ENCODE assay signal across 10 mouse cellular contexts in genomic region chr15:80075733-80076337, GRCm38 (mm10). TPM values are rescaled to one million over a fixed set of nuclear protein-coding genes. Genes with fewer than 3 reads are reported as not detected.
A peak's percentile ranks its signal among the peaks of the same experiment; 100 is the strongest.
DNase-seq lines count a peak whose midpoint lies in the region; ATAC-seq and TF ChIP-seq lines count a peak whose summit lies in the region.
"Had no signal": no experiment of that assay in that cellular context is flagged by ENCODE, and none has a peak within 500 bp of the region (broad histone marks: within the 10 kb centered on the region; RNA-seq: fewer than 3 reads in every experiment).

No protein-coding gene starts in this region.

- TF ChIP-seq CTCF in hindbrain, postnatal 0 days (IDR thresholded peaks at IDR 0.05; ENCODE audit: low read depth), result no peak

- H3K4me1 ChIP-seq in hindbrain, postnatal 0 days (ENCODE audit: insufficient read depth, low read length), result no peaks in the 10 kb centered on the region
- peaks cover 9% of the 10 kb centered on the region for H3K4me1 ChIP-seq in hindbrain, embryonic 16.5 days (ENCODE audit: control insufficient read depth, insufficient read depth, low read depth, low read length)
- peaks cover 34% of the 10 kb centered on the region for H3K4me1 ChIP-seq in embryonic facial prominence, embryonic 15.5 days

- DNase-seq in hindbrain, postnatal 0 days (ENCODE audit: low spot score), result no peak
- peak; percentile 78 for DNase-seq in MEL-GATA-1-ER (ENCODE audit: extremely low read depth, low read depth)
- DNase-seq in cerebellum, adult 11 months, result no peak
- DNase-seq in right cerebral cortex, postnatal 10 days (ENCODE audit: low spot score in 2 of 2), result no peak
- no peak for DNase-seq in thymus, postnatal 10 days (ENCODE audit: low spot score in 2 of 2)
- DNase-seq: kidney, postnatal 14 days had no signal

- peaks cover 35% of the 10 kb centered on the region for H3K36me3 ChIP-seq in hindbrain, postnatal 0 days (ENCODE audit: insufficient read depth, low read length)
- H3K36me3 ChIP-seq in hindbrain, embryonic 16.5 days (ENCODE audit: control insufficient read depth, insufficient read depth, low read length), result peaks cover 37% of the 10 kb centered on the region
- peaks cover 39% of the 10 kb centered on the region for H3K36me3 ChIP-seq in embryonic facial prominence, embryonic 15.5 days

- H3K4me3 ChIP-seq in hindbrain, postnatal 0 days (ENCODE audit: low read length), result no peak overlapping the region
- no peak overlapping the region for H3K4me3 ChIP-seq in hindbrain, embryonic 16.5 days (ENCODE audit: low read length)
- no peak overlapping the region for H3K4me3 ChIP-seq in embryonic facial prominence, embryonic 15.5 days (replicated peaks)

- no peaks in the 10 kb centered on the region for H3K9me3 ChIP-seq in hindbrain, postnatal 0 days (ENCODE audit: low read length)
- no peaks in the 10 kb centered on the region for H3K9me3 ChIP-seq in hindbrain, embryonic 16.5 days (ENCODE audit: control insufficient read depth, low read length)
- no peaks in the 10 kb centered on the region for H3K9me3 ChIP-seq in embryonic facial prominence, embryonic 15.5 days (replicated peaks)

- ATAC-seq in hindbrain, postnatal 0 days, result no peak
- ATAC-seq in hindbrain, embryonic 16.5 days, result no peak
- ATAC-seq in embryonic facial prominence, embryonic 15.5 days (ENCODE audit: insufficient number of reproducible peaks, low FRiP score, low TSS enrichment, low read depth), result peak; percentile 36; the same call in 1 of the 2 replicates
- ATAC-seq in megakaryocyte progenitor cell, adult 5-6 weeks (replicated peaks; ENCODE audit: poor library complexity), result peak; percentile 6

- peak overlapping the region; percentile 17; the same call in 1 of the 2 replicates for H3K9ac ChIP-seq in hindbrain, postnatal 0 days (replicated peaks; ENCODE audit: low read length)
- no peak overlapping the region for H3K9ac ChIP-seq in hindbrain, embryonic 16.5 days (ENCODE audit: low read depth, low read length)
- H3K9ac ChIP-seq in embryonic facial prominence, embryonic 15.5 days, result no peak overlapping the region

- H3K4me2 ChIP-seq in hindbrain, postnatal 0 days (ENCODE audit: low read depth, low read length), result no peak overlapping the region
- H3K4me2 ChIP-seq in hindbrain, embryonic 16.5 days (ENCODE audit: low read length), result no peak overlapping the region
- H3K4me2 ChIP-seq in embryonic facial prominence, embryonic 15.5 days (replicated peaks), result no peak overlapping the region

- 30% methylated on average over 5 of the region's 5 CpGs for WGBS in hindbrain, postnatal 0 days
- 40% methylated on average over 5 of the region's 5 CpGs for WGBS in hindbrain, embryonic 16.5 days
- WGBS in embryonic facial prominence, embryonic 15.5 days, result 25% methylated on average over 5 of the region's 5 CpGs

- no peaks in the 10 kb centered on the region for H3K27me3 ChIP-seq in hindbrain, postnatal 0 days (ENCODE audit: insufficient read depth, low read length)
- no peaks in the 10 kb centered on the region for H3K27me3 ChIP-seq in hindbrain, embryonic 16.5 days (replicated peaks; ENCODE audit: control insufficient read depth, insufficient read depth, low read length)
- H3K27me3 ChIP-seq in embryonic facial prominence, embryonic 15.5 days, result no peaks in the 10 kb centered on the region

- H3K27ac ChIP-seq in hindbrain, postnatal 0 days, result no peak overlapping the region; the same call in 1 of the 2 replicates
- no peak overlapping the region for H3K27ac ChIP-seq in hindbrain, embryonic 16.5 days (ENCODE audit: low read depth, low read length)
- peak overlapping the region; percentile 82 for H3K27ac ChIP-seq in embryonic facial prominence, embryonic 15.5 days (replicated peaks)

RNA-seq across cellular contexts. Expression of gene Syngr1, which starts 15.3 kb away (rescaled TPM):
- 155 and 157 TPM in 2 replicates for total RNA-seq in hindbrain, postnatal 0 days (2014; rRNA removed)
- 73.4 and 78.6 TPM in 2 replicates for polyA plus RNA-seq in hindbrain, postnatal 0 days (2015; fragmentation: Nextera tagmentation; extraction: Ambion mirVana)
- polyA plus RNA-seq in hindbrain, embryonic 16.5 days (2015; fragmentation: Nextera tagmentation; extraction: Ambion mirVana), result 78.6 and 80.3 TPM in 2 replicates
- 13.5 and 13.7 TPM in 2 replicates for polyA plus RNA-seq in embryonic facial prominence, embryonic 15.5 days (2015; fragmentation: Nextera tagmentation; extraction: Ambion mirVana)
- 2.1 and 3.6 TPM in 2 replicates for total RNA-seq in megakaryocyte progenitor cell, adult 5-6 weeks (2015)
- 1.5 and 1.8 TPM in 2 replicates for total RNA-seq in megakaryocyte progenitor cell, adult 5-6 weeks (2017)
- total RNA-seq: neutrophil, adult 5-6 weeks had no signal

RNA-seq across cellular contexts. Expression of gene Rpl3, which starts 15.8 kb away (rescaled TPM):
- 599 and 600 TPM in 2 replicates for total RNA-seq in hindbrain, postnatal 0 days (2014; rRNA removed)
- 527 and 544 TPM in 2 replicates for polyA plus RNA-seq in hindbrain, postnatal 0 days (2015; fragmentation: Nextera tagmentation; extraction: Ambion mirVana)
- 523 and 556 TPM in 2 replicates for polyA plus RNA-seq in hindbrain, embryonic 16.5 days (2015; fragmentation: Nextera tagmentation; extraction: Ambion mirVana)
- 1,004 and 1,072 TPM in 2 replicates for polyA plus RNA-seq in embryonic facial prominence, embryonic 15.5 days (2015; fragmentation: Nextera tagmentation; extraction: Ambion mirVana)
- 2,120 and 2,179 TPM in 2 replicates for total RNA-seq in megakaryocyte progenitor cell, adult 5-6 weeks (2015)
- total RNA-seq in megakaryocyte progenitor cell, adult 5-6 weeks (2017), result 3,037 and 3,138 TPM in 2 replicates

RNA-seq across cellular contexts. Expression of gene Tab1, which starts 57.1 kb away (rescaled TPM):
- 55.0 and 58.6 TPM in 2 replicates for total RNA-seq in hindbrain, postnatal 0 days (2014; rRNA removed)
- polyA plus RNA-seq in hindbrain, postnatal 0 days (2015; fragmentation: Nextera tagmentation; extraction: Ambion mirVana), result 26.5 and 27.9 TPM in 2 replicates
- polyA plus RNA-seq in hindbrain, embryonic 16.5 days (2015; fragmentation: Nextera tagmentation; extraction: Ambion mirVana), result 37.1 and 39.9 TPM in 2 replicates
- polyA plus RNA-seq in embryonic facial prominence, embryonic 15.5 days (2015; fragmentation: Nextera tagmentation; extraction: Ambion mirVana), result 38.2 and 38.7 TPM in 2 replicates
- 4.0 and 6.0 TPM in 2 replicates for total RNA-seq in megakaryocyte progenitor cell, adult 5-6 weeks (2015)
- 15.7 and 19.2 TPM in 2 replicates for total RNA-seq in megakaryocyte progenitor cell, adult 5-6 weeks (2017)

Comparison
In these comparisons a context has a peak if more than half of its experiments do, and no peak if none do; other contexts are left out.
1. ATAC-seq: peak in embryonic facial prominence, embryonic 15.5 days (single experiment) and megakaryocyte progenitor cell, adult 5-6 weeks (single experiment); none in hindbrain, postnatal 0 days (single experiment) and hindbrain, embryonic 16.5 days (single experiment).